Mouse (Mus musculus) inflammation-experienced regulatory T-cells, adult 16 weeks (primary cell): Measurements from ENCODE around the gene Zfp775. TPM values are rescaled to one million over a fixed set of nuclear protein-coding genes. Genes with fewer than 3 reads are reported as not detected.

Source experiments
- polyA plus RNA-seq: library from polyadenylated mRNA; unstranded; fragments of 100-300 nt; shearing (Covaris generic); gene quantifications from one replicate; pipeline ENCODE4 v1.2.1, GENCODE M21; 2017

The Zfp775 gene
- polyA plus RNA-seq: 4.0 TPM

DNA sequence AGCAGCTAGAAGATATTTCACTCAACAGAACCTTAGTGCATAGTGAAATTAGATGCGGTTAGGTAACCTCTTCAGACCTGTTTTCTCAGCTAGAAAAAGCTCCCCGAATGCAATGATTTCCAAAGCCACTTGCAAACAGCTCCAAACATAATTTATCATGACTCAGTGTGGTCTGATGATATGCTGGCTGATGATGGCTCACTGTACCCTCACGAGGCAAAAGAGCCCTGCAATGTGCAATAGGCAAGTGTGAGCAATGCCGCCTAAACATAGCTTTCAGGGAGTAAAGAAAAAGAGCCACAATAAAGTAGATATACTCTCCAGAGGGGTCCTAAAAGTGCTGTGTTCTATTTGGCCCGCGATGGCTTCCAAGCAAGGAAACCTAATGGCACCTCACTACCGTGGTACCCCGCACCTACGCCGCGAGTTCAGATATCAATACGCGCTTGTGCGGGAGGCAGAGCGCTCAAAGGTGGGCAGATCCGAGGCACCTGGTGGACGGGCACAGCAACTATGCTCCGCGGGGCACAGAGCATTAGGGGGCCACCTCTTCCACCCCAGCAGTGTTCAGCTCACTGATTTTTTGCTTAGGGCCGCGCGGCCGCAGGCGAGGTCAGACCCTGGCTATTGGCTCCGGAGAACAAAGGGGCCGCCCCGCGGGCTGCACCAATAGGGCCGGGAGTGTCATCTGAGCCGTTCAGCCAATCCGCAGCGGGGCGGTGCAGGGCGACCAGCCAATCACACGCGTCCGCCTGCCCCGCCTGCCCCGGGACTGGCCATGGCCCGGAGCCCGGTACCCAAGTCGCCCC, at the start of gene Zfp775:
Gene Zfp775, plus strand, starts transcription at position 793 of the 809 bp plus-strand sequence.

DNA sequence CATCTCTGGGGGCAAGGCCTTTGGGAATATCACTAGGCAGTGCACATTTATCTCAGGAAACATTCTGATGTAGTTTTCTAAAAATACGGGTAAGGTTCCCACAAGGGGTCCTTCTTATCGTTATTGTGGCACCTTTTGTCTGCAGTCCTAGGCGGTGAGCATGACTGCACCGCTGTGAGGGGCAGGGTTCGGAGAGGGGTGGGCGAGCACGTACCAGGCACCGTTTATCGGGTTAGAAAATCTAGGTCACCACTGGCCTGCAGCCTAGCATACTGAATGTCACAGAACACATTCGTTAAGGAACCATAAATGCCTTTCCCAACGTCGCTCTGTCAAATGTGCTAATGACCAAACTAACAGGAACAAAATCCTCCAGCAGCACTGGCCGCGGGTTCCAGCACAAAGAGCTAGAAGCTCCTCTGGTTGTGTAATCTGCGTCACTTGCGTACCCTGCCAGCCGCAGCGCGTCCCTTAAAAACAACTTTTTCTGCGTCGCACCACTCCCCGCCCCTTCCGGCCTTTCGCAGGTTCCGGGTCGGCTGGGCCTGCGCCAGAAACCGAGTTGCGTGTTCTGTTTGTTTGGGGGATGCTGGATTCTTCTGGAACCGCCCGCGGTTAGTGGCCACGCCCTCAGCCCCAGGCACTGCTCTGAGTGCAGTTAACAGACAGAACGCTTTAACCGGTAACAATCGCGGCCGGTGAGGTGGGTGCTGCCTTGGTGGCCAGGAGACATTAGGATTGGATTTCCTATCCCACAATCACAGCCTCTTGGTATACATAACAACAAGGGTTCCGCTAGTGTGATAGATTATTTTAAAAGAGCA, 47.4 kb upstream of the Zfp775 start, which contains the start of gene Lrrc61:
Gene Lrrc61, plus strand, starts transcription at position 517 of the 824 bp plus-strand sequence.

DNA sequence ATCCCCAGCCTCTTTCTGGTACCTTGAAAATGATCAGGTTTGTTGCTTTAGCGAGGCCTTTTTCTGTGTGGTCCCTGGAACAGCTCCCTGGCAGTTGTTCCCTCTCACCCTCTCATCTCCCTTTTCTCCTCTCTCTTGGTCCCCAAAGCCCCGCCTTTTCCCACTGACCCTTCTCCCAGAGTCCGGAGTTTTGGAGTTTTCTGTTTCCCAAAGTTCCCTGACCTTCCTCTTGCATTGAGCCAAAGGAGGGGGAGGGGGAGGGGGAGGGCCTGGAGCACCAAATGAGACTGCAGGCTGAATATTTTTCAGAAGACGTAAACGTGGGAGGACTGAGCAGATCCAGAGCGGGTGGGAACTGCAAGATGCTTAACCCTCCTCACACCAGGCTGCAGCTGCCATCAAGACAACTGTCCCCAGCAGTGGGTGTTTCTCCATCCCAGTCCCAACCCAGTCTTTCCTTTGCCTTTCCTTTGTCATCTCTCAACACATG, 29.2 kb upstream of the Zfp775 start, which contains the start of gene Rarres2:
Gene Rarres2, minus strand, starts transcription at position 218 of the 490 bp plus-strand sequence.

DNA sequence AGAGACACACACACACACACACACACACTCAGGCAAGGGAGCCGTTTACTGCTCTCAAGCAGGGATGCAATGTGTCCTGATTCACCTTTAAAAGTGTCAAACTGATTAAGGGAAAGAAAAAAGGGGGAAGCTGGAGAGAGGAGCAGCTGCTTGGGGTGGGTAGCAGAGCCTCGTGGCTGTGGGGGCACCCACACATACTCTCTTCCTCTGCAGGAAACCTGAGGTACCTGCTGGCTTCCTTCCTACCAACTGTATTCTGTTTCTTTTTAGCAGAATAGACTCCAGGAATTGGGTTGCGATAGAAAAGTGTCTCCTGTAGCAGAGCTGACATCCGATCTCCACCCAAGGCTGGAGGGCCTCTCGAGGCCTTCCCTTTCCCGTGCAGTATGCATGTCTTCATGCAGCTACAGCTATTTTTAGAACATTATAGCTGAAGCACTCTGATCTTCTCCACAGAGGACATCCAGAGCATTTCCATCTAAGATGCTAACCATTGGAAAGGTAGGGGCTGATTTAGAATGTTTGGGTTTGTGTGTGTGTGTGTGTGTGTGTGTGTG, 12.6 kb upstream of the Zfp775 start, which contains the start of gene Gm45021:
Gene Gm45021, plus strand, starts transcription at position 417 of the 557 bp plus-strand sequence.

DNA sequence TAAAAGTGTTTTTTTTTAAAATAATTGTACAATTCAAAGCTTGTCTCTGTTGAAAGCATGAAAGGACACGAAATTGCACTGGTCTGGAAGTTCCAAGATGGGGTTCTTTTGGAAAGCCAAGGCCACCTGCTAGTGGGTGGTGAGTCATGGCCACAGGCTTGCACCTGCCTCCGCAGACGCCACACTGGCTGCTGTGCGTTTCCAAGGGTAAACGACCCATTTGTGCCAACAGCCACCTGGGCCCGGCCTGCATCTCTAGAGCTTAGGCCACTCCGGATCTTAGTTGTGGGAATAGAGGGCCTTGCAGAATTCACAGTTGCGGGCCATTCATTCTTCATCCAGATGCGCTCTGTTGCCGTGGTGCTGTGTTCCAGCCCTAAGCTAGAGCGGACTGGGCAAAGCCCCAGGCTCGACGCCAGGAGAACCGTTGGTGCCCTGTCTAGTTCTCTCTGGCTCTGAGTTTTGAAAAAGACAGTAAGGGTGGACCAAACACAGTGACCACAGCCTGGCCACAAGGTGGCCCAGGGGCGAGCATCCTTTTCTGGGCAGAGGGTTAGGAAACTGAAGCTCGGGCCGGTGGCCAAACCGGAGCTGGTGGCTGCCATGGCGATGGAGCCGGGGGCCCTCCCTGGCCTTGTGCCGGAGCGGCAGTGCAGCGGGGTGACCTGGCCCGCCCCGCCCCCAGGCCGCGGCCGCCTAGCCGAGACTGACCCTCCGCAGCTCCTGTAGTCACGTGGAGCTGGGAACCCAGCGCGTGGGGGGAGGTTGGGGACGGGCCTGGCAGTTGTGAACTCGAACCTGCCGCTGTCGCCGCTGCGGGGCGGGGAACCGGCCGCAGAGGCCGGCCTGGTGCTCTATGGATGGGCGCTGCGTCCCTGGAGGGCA, 8.5 kb upstream of the Zfp775 start, which contains the start of the genes Repin1 and Gm44965:
Gene Repin1, plus strand, starts transcription at position 726 of the 885 bp plus-strand sequence.
Gene Gm44965, plus strand, starts transcription at position 784 of the 885 bp plus-strand sequence.

DNA sequence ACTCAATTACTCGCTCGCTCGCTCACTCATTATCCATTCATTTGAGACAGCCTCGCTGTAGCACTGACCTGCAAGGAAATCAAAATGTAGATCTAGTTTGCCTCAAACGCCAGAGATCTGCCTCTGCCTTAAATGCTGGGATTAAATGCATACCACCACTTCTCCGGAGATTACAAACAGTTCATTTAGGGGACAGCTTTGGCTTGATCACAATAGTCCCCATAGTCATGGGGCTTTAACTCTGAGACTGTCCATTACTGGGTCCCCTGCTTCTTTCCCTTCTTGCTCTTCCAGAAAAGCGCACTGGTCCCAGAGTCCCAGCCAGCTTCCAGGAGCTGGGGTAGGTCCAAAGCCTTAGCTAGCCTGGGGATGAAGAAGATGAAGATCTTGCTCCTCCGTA, 24.6 kb downstream of the Zfp775 start, which contains the start of gene AI854703:
Gene AI854703, plus strand, starts transcription at position 301 of the 400 bp plus-strand sequence.

DNA sequence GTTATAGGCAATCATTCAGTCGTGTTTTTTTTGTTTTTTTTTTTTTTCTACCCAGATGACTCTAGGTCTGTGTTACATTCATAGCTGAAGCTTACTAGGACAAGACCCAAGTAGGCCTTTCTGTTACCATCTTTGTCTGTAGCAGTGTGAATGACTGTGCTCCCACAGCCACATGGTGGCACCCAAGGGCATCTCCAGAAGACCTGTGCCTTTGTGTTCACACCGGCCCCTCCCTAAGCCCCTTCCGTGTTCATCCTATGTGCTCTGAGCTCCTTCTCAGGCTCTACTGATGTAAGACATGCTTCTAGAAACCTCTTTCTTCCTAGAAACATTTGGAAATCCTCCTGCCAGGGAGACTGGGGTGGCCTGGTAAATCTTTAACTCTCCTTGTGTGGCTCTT, 45.1 kb downstream of the Zfp775 start, which contains the start of gene Gimap8:
Gene Gimap8, plus strand, starts transcription at position 240 of the 400 bp plus-strand sequence.

Other genes with a start within 250 kb of the Zfp775 start
- gene Krba1, start 206.5 kb upstream of the Zfp775 start, polyA plus RNA-seq: 40.6 TPM
- 17.7 TPM for gene Zfp467, start 156.2 kb upstream of the Zfp775 start, polyA plus RNA-seq
- gene Sspo, start 153.8 kb upstream of the Zfp775 start, polyA plus RNA-seq: 0.18 TPM
- gene Atp6v0e2, start 64.4 kb upstream of the Zfp775 start, polyA plus RNA-seq: 0.60 TPM
- 58.6 TPM for gene Lrrc61, start 47.3 kb upstream of the Zfp775 start, polyA plus RNA-seq
- 0.32 TPM for gene Rarres2, start 29.3 kb upstream of the Zfp775 start, polyA plus RNA-seq
- not detected for gene Gm45021, start 12.5 kb upstream of the Zfp775 start, polyA plus RNA-seq
- 8.3 TPM for gene Repin1, start 8.2 kb upstream of the Zfp775 start, polyA plus RNA-seq
- gene Gm44965, start 8.1 kb upstream of the Zfp775 start, polyA plus RNA-seq: not detected
- gene AI854703, start 24.7 kb downstream of the Zfp775 start, polyA plus RNA-seq: 4.7 TPM
- gene Gimap8, start 45.2 kb downstream of the Zfp775 start, polyA plus RNA-seq: 221 TPM
- 328 TPM for gene Gimap9, start 74.1 kb downstream of the Zfp775 start, polyA plus RNA-seq
- gene Gimap4, start 82.5 kb downstream of the Zfp775 start, polyA plus RNA-seq: 1,649 TPM
- gene Gimap6, start 106.2 kb downstream of the Zfp775 start, polyA plus RNA-seq: 1,052 TPM
- 35.7 TPM for gene Gm28053, start 116.5 kb downstream of the Zfp775 start, polyA plus RNA-seq
- 547 TPM for gene Gimap7, start 116.6 kb downstream of the Zfp775 start, polyA plus RNA-seq
- 363 TPM for gene Gimap1, start 137.0 kb downstream of the Zfp775 start, polyA plus RNA-seq
- 234 TPM for gene Gimap5, start 144.1 kb downstream of the Zfp775 start, polyA plus RNA-seq
- gene Gimap3, start 168.8 kb downstream of the Zfp775 start, polyA plus RNA-seq: 2,400 TPM
- 10.3 TPM for gene Tmem176a, start 238.9 kb downstream of the Zfp775 start, polyA plus RNA-seq
- gene Tmem176b, start 239.4 kb downstream of the Zfp775 start, polyA plus RNA-seq: 15.7 TPM